Mouse (Mus musculus) lung, adult 2 months (tissue): ENCODE measurements around the gene Rasal2. TPM values are rescaled to one million over a fixed set of nuclear protein-coding genes. Genes with fewer than 3 reads are reported as not detected.

Source experiments
- DNase-seq: peaks from one replicate; pipeline ENCODE4 v3.0.0; 2022
- H3K4me1 ChIP-seq: fragments of 200-500 bp; 2 replicates; pipeline ENCODE4 v1.6.1; 2011; ENCODE audit warnings: low read length; ENCODE audit not compliant: control insufficient read depth, insufficient read depth
- H3K4me3 ChIP-seq: fragments of 200-500 bp; replicated peaks from 2 replicates; pipeline ENCODE3; 2011; ENCODE audit warnings: low read depth, mild to moderate bottlenecking, control low read depth, low read length; ENCODE audit errors: extremely low read depth
- CTCF ChIP-seq: fragments of 200-500 bp; IDR thresholded peaks from 2 replicates; pipeline ENCODE4 v1.5.1; 2011; ENCODE audit warnings: mild to moderate bottlenecking, low read length, control low read depth; ENCODE audit not compliant: insufficient read depth
- POLR2A ChIP-seq: fragments of 200-500 bp; IDR thresholded peaks from 2 replicates; pipeline ENCODE4 v1.6.1; 2011; ENCODE audit warnings: low read depth, mild to moderate bottlenecking, control low read depth, low read length, borderline replicate concordance; ENCODE audit errors: extremely low read depth
- WGBS: fragments of 180-500 bp; shearing (Covaris S2); methylation state at CpG from one replicate; pipeline ENCODE4 v1.1.7; 2018; 5-methylcytosine and 5-hydroxymethylcytosine counted together
- polyA plus RNA-seq: library from polyadenylated mRNA; depleted of rRNA; stranded (reverse); fragments of >200 nt; gene quantifications from 2 replicates; pipeline ENCODE4 v1.2.3, GENCODE M21; 2012

Rasal2 gene
- polyA plus RNA-seq, 1 experiment = 10.4 TPM

DNA sequence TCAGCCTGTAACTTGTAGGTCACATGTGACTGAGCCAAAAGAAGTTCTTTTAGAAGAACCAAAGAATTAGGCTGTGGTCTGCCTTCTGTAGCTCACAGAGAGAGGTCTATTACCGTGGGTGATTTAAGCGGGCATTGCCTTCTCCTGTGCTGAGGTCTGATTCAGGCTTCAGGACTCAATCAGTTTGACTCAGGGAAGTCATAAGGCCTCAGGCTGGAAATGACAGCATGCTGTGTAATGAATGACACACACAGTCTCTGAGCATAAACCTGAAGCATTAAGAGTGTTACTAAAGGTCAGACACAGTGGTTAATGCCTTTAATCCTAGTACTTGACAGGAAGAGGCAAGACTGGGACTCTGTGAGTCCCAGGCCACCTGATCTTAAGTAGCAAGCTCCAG lies 31.7 kb downstream of the Rasal2 start:
- no peak for TF ChIP-seq POLR2A
- no peak for TF ChIP-seq CTCF
- Histone ChIP-seq H3K4me3 (no peak overlapping the region), H3K4me1 (no peaks in the 10 kb centered on the region)
- DNase-seq = no peak
- 60% methylated on average over 2 of the region's 2 CpGs for WGBS

DNA sequence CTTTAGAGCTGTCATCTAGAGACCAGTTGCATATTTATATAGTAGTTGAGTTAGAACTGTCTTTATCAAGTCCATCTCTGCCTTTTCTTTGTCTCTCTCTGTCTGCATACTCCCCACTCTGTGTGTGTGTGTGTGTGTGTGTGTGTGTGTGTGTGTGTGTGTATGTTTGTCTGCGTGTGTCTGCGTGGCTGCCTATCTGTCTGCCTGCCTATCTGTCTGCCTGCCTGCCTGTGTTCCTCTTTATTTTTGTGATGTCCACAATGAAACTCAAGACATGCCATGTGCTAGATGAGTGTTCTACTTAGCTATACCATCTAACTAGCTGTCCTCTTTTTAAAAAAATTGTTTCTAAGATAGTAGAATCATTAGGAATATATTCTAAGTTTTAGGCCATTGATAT lies 42.0 kb downstream of the Rasal2 start:
- Histone ChIP-seq H3K4me1 (no peaks in the 10 kb centered on the region), H3K4me3 (no peak overlapping the region)
- no peak for TF ChIP-seq POLR2A
- no peak for TF ChIP-seq CTCF
- no peak for DNase-seq
- WGBS = 76% methylated on average over 2 of the region's 2 CpGs

DNA sequence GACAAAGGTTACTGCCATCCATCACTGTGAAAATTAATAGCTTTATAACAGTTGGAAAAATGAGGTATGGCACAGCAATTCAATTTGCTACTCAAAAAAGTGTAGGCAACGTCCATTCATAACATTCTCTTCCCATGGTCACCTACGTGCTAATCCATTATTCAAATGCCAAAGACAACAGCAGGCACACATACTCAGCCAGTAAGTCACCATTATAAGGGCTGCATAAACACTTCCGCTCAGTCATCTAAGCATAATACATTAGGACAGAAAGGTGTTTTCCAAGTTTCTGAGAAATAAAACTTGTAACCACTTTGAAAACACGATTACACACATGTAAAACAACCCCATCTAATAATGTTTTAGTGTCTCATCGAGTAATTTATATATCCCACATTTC lies 44.1 kb downstream of the Rasal2 start:
- Histone ChIP-seq H3K4me3 (no peak overlapping the region), H3K4me1 (no peaks in the 10 kb centered on the region)
- no peak for TF ChIP-seq CTCF
- no peak for TF ChIP-seq POLR2A
- DNase-seq = no peak
- 64% methylated on average over 5 of the region's 5 CpGs for WGBS

DNA sequence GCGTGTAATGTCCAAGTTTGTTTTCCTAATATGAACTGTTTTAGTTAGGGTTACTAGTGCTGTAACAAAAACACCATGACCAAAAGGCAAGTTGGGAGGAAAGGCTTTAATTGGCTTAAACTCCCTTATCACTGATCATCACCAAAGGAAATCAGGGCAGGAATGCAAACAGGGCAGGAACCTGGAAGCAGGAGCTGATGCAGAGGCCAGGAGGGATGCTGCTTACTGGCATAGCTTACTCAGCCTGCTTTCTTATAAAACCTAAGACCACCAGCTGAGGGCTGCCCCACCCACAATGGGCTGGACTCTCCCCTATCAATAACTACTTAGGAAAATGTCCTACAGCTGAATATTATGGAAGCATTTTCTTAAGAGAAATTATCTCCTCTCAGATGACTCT lies 65.7 kb downstream of the Rasal2 start:
- no peak for DNase-seq
- 61% methylated on average over 1 of the region's 1 CpGs for WGBS
- H3K4me3 ChIP-seq = no peak overlapping the region
- no peaks in the 10 kb centered on the region for H3K4me1 ChIP-seq
- TF ChIP-seq POLR2A = no peak
- no peak for TF ChIP-seq CTCF

DNA sequence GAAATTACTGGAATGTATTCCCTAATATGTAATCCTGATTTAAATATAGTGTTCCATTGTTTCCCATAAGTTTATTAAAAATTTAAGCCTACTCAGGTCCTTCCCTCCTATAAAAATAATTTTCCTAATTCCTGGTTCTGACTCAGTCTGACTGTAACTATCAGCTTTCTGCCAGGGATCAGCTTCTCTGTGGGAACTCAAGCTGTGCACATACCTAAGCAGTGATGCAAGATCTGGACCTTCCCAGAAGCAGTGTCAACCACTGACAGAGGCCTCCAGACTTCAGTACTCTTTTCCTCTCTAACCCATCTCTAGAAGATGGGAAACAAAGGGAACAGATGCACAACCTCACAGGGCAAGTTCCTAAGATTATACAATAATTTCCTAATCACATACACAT lies 68.9 kb downstream of the Rasal2 start:
- Histone ChIP-seq H3K4me1 (no peaks in the 10 kb centered on the region), H3K4me3 (no peak overlapping the region)
- TF ChIP-seq POLR2A (no peak), CTCF (no peak)
- DNase-seq = no peak

DNA sequence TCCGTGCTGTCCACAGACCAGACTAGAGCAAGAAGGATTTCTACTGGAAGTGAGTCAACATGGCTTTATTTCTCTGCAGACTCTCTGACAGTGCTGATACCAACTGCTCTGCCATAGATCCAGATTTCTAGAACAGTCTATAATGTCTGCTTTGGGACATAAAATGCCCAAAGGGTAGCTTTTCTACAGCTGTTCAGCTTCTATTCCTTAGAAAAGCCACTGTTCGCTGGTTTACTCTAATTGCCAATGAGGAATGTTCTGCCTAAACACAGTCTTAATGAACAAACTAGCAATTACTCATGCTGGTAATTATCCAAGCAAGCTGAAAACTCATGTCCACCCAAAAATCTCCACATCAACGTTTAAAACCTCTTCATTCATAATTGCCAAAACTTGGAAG lies 77.6 kb downstream of the Rasal2 start:
- Histone ChIP-seq H3K4me1 (no peaks in the 10 kb centered on the region; the same call in 1 of the 2 replicates), H3K4me3 (no peak overlapping the region)
- DNase-seq = no peak
- TF ChIP-seq CTCF = no peak
- no peak for TF ChIP-seq POLR2A
- 60% methylated on average over 3 of the region's 3 CpGs for WGBS

DNA sequence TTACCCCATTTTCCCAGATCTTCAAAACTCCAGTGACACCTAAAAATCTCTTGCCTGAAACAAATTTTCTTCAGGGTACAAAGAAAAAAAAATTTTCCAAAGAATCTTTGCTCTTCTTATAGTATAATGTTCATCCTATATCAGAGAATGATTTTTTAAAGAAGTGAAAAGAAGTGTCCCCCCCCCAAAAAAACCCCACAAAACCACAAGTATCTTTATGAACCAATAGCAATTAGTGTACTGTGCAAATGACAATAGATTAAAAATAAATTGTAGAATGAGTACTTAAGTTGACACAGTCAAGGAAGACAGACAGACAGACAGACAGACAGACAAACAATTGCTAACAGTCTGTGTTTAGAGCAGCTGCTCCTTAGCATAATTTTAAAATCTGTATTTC lies 84.3 kb downstream of the Rasal2 start:
- no peak for DNase-seq
- no peak overlapping the region for H3K4me3 ChIP-seq
- no peak for TF ChIP-seq CTCF
- no peak for TF ChIP-seq POLR2A
- no peaks in the 10 kb centered on the region; the same call in 1 of the 2 replicates for H3K4me1 ChIP-seq

DNA sequence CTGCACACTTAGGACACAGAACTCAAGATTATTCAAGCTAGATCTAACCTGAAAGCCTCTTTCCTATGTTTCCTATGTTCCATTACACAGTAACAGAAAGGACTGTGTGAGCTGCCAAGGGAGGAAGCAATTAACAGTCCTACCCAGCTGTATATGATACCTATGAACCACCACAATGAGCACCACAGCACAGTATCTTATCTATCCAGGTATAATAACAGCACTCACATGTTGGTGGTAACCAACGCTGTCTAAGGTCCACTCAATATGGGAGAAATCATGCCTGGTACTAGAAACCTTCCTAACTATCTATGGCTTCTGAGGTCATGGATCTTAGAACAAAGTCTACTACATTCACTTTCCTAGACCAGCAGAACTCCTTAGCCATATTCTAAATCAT lies 89.3 kb downstream of the Rasal2 start:
- Histone ChIP-seq H3K4me1 (no peaks in the 10 kb centered on the region), H3K4me3 (no peak overlapping the region)
- DNase-seq = no peak
- TF ChIP-seq CTCF (no peak), POLR2A (no peak)
- WGBS = 97% methylated on average over 1 of the region's 1 CpGs

DNA sequence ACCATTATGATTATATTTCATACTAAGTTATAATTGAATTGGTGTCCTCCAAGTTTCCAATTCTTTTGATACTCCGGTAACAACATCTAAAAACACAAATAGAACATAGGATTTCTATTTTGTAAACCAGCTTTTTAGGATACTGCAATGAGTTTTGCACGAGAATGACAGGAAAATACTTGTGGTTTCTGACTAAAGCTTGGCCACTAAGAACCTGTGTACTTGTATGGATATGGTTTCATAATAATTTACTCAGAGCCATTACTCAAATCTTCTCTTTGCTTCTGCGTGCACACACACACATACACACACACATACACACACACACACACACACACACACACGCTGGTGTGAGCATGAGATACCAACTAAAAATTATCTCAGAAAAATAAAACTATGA lies 93.5 kb downstream of the Rasal2 start:
- no peak for TF ChIP-seq POLR2A
- no peak for TF ChIP-seq CTCF
- Histone ChIP-seq H3K4me1 (no peaks in the 10 kb centered on the region), H3K4me3 (no peak overlapping the region)
- DNase-seq = no peak
- 82% methylated on average over 4 of the region's 4 CpGs for WGBS

DNA sequence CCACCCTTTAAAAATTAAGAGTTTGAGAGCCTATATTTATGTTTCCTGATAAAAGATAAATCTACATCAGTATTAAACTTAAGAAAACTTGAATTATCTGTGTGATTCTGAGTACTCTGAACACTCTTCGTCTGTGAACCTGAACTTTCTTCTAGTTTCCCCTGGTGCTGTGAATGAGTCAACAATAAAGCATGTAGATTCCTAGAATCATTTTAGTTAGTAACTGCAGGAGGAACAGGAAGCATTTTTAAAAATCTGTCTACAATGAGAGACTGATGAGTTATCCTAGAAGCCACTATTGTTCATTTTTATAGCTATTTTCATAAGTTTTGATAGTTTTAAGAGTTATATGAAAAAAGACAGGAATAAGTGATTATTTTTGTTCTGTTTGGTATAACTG lies 111.1 kb downstream of the Rasal2 start:
- Histone ChIP-seq H3K4me3 (no peak overlapping the region), H3K4me1 (no peaks in the 10 kb centered on the region; the same call in 1 of the 2 replicates)
- TF ChIP-seq CTCF = no peak
- TF ChIP-seq POLR2A = no peak
- no peak for DNase-seq
- WGBS = 38% methylated on average over 1 of the region's 1 CpGs

DNA sequence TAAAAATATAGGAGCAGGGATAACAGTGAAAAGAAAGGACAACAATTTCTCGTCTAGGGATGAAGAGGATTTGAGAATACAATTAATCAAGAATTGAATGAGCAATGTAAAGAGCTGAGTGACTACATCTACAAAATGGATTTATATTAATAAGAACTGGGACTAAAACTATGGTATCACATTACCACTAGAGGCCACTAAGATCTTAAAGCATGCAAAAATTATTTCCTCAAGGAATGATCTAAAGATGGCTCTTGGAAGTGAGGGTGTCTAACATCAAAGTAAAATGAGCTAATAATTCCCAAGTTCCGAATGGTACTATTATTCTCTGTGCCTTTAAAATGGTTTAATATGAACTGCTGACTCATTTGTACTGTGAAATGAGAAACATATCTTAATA lies 112.8 kb downstream of the Rasal2 start:
- TF ChIP-seq POLR2A (no peak), CTCF (no peak)
- H3K4me1 ChIP-seq = no peaks in the 10 kb centered on the region; the same call in 1 of the 2 replicates
- 69% methylated on average over 2 of the region's 2 CpGs for WGBS
- no peak overlapping the region for H3K4me3 ChIP-seq
- no peak for DNase-seq
